Mouse (Mus musculus): ENCODE data around the gene Immp1l. TPM values are rescaled to one million over a fixed set of nuclear protein-coding genes. Genes with fewer than 3 reads are reported as not detected.

Gene Immp1l
- 100 to 1,000 TPM in 2 of 4 experiments, 10 to 100 TPM in 2; 84.0 to 103 (median 99.7) TPM for total RNA-seq (2022)

- peak; percentile 99 for DNase-seq (ENCODE audit: low spot score)
Measured at GRCm38 (mm10) chr2:105903896-105904756, at the start of gene Immp1l, which contains the start of gene Elp4. TSS of gene Immp1l (plus strand) at chr2:105904638. TSS of gene Elp4 (minus strand) at chr2:105904564.

- peak; percentile 31 for DNase-seq (ENCODE audit: low spot score)
Measured at GRCm38 (mm10) chr2:105854740-105855139, 49.7 kb upstream of the Immp1l start.

GRCm38 (mm10) chr2:105873403-105873802 is 31.0 kb upstream of the Immp1l start:
- DNase-seq (ENCODE audit: low spot score): no peak

GRCm38 (mm10) chr2:105890816-105891215 is 13.6 kb upstream of the Immp1l start:
- no peak for DNase-seq (ENCODE audit: low spot score)

- DNase-seq (ENCODE audit: low spot score): no peak
Measured at GRCm38 (mm10) chr2:105904757-105905146, 314 bp downstream of the Immp1l start.

- no peak for DNase-seq (ENCODE audit: low spot score)
Measured at GRCm38 (mm10) chr2:105908351-105908750, 3.9 kb downstream of the Immp1l start.

GRCm38 (mm10) chr2:105910611-105911010 is 6.2 kb downstream of the Immp1l start:
- DNase-seq (ENCODE audit: low spot score): no peak

GRCm38 (mm10) chr2:105913655-105914366 is 9.4 kb downstream of the Immp1l start:
- DNase-seq (ENCODE audit: low spot score): no peak

GRCm38 (mm10) chr2:105916671-105917070 is 12.2 kb downstream of the Immp1l start:
- DNase-seq (ENCODE audit: low spot score): no peak

- no peak for DNase-seq (ENCODE audit: low spot score)
Measured at GRCm38 (mm10) chr2:105917623-105918346, 13.3 kb downstream of the Immp1l start.

GRCm38 (mm10) chr2:105950131-105950530 is 45.7 kb downstream of the Immp1l start:
- no peak for DNase-seq (ENCODE audit: low spot score)

- no peak for DNase-seq (ENCODE audit: low spot score)
Measured at GRCm38 (mm10) chr2:105951350-105951940, 47.0 kb downstream of the Immp1l start.

GRCm38 (mm10) chr2:105953862-105954261 is 49.4 kb downstream of the Immp1l start:
- DNase-seq (ENCODE audit: low spot score): no peak

- DNase-seq (ENCODE audit: low spot score): no peak
Measured at GRCm38 (mm10) chr2:105963447-105963846, 59.0 kb downstream of the Immp1l start.

- no peak for DNase-seq (ENCODE audit: low spot score)
Measured at GRCm38 (mm10) chr2:105973941-105974340, 69.5 kb downstream of the Immp1l start.

GRCm38 (mm10) chr2:105978065-105978464 is 73.6 kb downstream of the Immp1l start:
- no peak for DNase-seq (ENCODE audit: low spot score)

GRCm38 (mm10) chr2:105985206-105985605 is 80.8 kb downstream of the Immp1l start:
- DNase-seq (ENCODE audit: low spot score): no peak

- DNase-seq (ENCODE audit: low spot score): no peak
Measured at GRCm38 (mm10) chr2:105987131-105987530, 82.7 kb downstream of the Immp1l start.

- DNase-seq (ENCODE audit: low spot score): no peak
Measured at GRCm38 (mm10) chr2:105987999-105988398, 83.6 kb downstream of the Immp1l start.

- DNase-seq (ENCODE audit: low spot score): peak; percentile 90
Measured at GRCm38 (mm10) chr2:106002835-106003739, 98.6 kb downstream of the Immp1l start, which contains the start of gene Dnajc24. TSS of gene Dnajc24 (minus strand) at chr2:106003549.
